In the genomic region with DNA sequence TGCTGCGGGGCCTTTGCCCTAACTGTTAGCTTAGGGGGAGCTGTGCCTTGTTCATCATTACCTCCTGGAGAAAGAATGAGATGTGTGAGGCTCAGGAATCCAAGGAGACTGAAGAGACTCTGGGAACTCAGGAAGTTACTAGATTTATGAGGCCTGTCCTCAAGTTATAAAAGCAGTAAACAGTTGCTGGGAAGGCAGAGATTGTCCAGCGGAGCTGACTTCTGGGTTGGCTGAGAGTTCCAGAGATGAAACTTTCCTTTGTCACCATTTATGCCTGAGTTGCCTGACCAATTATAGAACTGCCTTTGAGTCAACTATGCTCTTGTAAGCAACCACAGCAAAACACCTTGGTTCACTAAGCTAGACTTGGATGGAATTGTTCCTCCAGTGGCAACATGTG, we compare ENCODE assay signal across 19 mouse cellular contexts.
DNase-seq lines count a peak whose midpoint lies in the region; ATAC-seq lines count a peak whose summit lies in the region.
"Had no signal": no experiment of that assay in that cellular context is flagged by ENCODE, and none has a peak within 500 bp of the region (broad histone marks: within the 10 kb centered on the region; RNA-seq: fewer than 3 reads in every experiment).

No protein-coding gene starts in this region.

- H3K9me3 ChIP-seq in heart, embryonic 14.5 days (ENCODE audit: control insufficient read depth, low read length) = no peaks in the 10 kb centered on the region
- H3K9me3 ChIP-seq in kidney, embryonic 16.5 days (ENCODE audit: low read length) = no peaks in the 10 kb centered on the region
- H3K9me3 ChIP-seq: embryonic facial prominence, embryonic 13.5 days; forebrain, embryonic 13.5 days; heart, embryonic 15.5 days; hindbrain, embryonic 13.5 days had no signal

- ATAC-seq in heart, embryonic 14.5 days (ENCODE audit: insufficient number of reproducible peaks, insufficient read depth, low FRiP score, low read depth) = no peak
- ATAC-seq in kidney, embryonic 16.5 days (ENCODE audit: low FRiP score, low TSS enrichment) = peak; percentile 27; the same call in 1 of the 2 replicates
- ATAC-seq: forebrain, embryonic 13.5 days; forebrain, postnatal 0 days; hindbrain, postnatal 0 days had no signal

- no peaks in the 10 kb centered on the region for H3K36me3 ChIP-seq in heart, embryonic 14.5 days (ENCODE audit: control insufficient read depth, insufficient read depth, low read length)
- H3K36me3 ChIP-seq in kidney, embryonic 16.5 days (ENCODE audit: insufficient read depth, low read length) = no peaks in the 10 kb centered on the region
- H3K36me3 ChIP-seq: embryonic facial prominence, embryonic 13.5 days; heart, embryonic 15.5 days; hindbrain, embryonic 13.5 days had no signal

- no peak for DNase-seq in heart, adult 11 months
- DNase-seq in kidney, postnatal 36 days = no peak
- DNase-seq in mesoderm, embryonic 11.5 days (ENCODE audit: low read depth, low spot score) = peak; percentile 29
- peak; percentile 5 for DNase-seq in yolk sac, embryonic 10.5 days (ENCODE audit: low spot score)
- DNase-seq: adrenal gland, adult 2 months; adrenal gland, postnatal 25 days; cerebellum, adult 18-20 months; cerebellum, adult 9-11 months; cerebellum, postnatal 36 days; forebrain, postnatal 0 days; gastrocnemius, postnatal 14 days; heart, postnatal 14 days had no signal

- H3K4me1 ChIP-seq in heart, embryonic 14.5 days (ENCODE audit: control insufficient read depth in 2 of 2, insufficient read depth in 2 of 2, low read length in 2 of 2) = no peaks in the 10 kb centered on the region
- no peaks in the 10 kb centered on the region for H3K4me1 ChIP-seq in kidney, embryonic 16.5 days (ENCODE audit: insufficient read depth, low read length)
- H3K4me1 ChIP-seq: forebrain, embryonic 13.5 days; heart, embryonic 15.5 days; hindbrain, embryonic 13.5 days had no signal

- H3K9ac ChIP-seq in heart, embryonic 14.5 days (ENCODE audit: low read length) = no peak overlapping the region
- H3K9ac ChIP-seq in kidney, embryonic 16.5 days (replicated peaks; ENCODE audit: low read length) = no peak overlapping the region
- H3K9ac ChIP-seq: embryonic facial prominence, embryonic 13.5 days; forebrain, embryonic 13.5 days; forebrain, postnatal 0 days; heart, embryonic 15.5 days; hindbrain, embryonic 13.5 days had no signal

- 69% methylated on average over 2 of the region's 2 CpGs for WGBS in heart, embryonic 14.5 days
- WGBS in kidney, embryonic 16.5 days = 9% methylated on average over 2 of the region's 2 CpGs

- peak overlapping the region; percentile 29 to 35; a peak in 1 of 4 replicates for H3K27ac ChIP-seq in heart, embryonic 14.5 days (replicated peaks in 1 of 2; ENCODE audit: control insufficient read depth in 1 of 2, insufficient read depth in 1 of 2, low read depth in 2 of 2, low read length in 2 of 2)
- no peak overlapping the region for H3K27ac ChIP-seq in kidney, embryonic 16.5 days (ENCODE audit: low read length)
- H3K27ac ChIP-seq: embryonic facial prominence, embryonic 13.5 days; forebrain, embryonic 13.5 days; heart, embryonic 15.5 days; hindbrain, embryonic 13.5 days; hindbrain, postnatal 0 days had no signal

- H3K4me3 ChIP-seq in heart, embryonic 14.5 days (ENCODE audit: control insufficient read depth in 1 of 2, insufficient read depth in 1 of 2, low read depth in 1 of 2, low read length in 2 of 2) = no peak overlapping the region
- H3K4me3 ChIP-seq in kidney, embryonic 16.5 days (ENCODE audit: low read length) = no peak overlapping the region
- H3K4me3 ChIP-seq: embryonic facial prominence, embryonic 13.5 days; forebrain, embryonic 13.5 days; heart, embryonic 15.5 days; hindbrain, embryonic 13.5 days had no signal

- H3K4me2 ChIP-seq in heart, embryonic 14.5 days (ENCODE audit: low read length) = no peak overlapping the region
- no peak overlapping the region for H3K4me2 ChIP-seq in kidney, embryonic 16.5 days (replicated peaks; ENCODE audit: low read depth, low read length)
- H3K4me2 ChIP-seq: embryonic facial prominence, embryonic 13.5 days; forebrain, embryonic 13.5 days; heart, embryonic 15.5 days; hindbrain, embryonic 13.5 days had no signal

- H3K27me3 ChIP-seq in heart, embryonic 14.5 days (ENCODE audit: control insufficient read depth, insufficient read depth, low read length) = no peaks in the 10 kb centered on the region
- no peaks in the 10 kb centered on the region for H3K27me3 ChIP-seq in kidney, embryonic 16.5 days (ENCODE audit: insufficient read depth, low read length)
- H3K27me3 ChIP-seq: embryonic facial prominence, embryonic 13.5 days; forebrain, embryonic 13.5 days; heart, embryonic 15.5 days; hindbrain, embryonic 13.5 days had no signal

Comparison
In these comparisons a context has a peak if more than half of its experiments do, and no peak if none do; other contexts are left out.
1. DNase-seq: peak in mesoderm, embryonic 11.5 days (single experiment) and yolk sac, embryonic 10.5 days (single experiment); none in heart, adult 11 months (single experiment) and kidney, postnatal 36 days (0 of 2).